Mouse (Mus musculus) CH12.LX (cell line): Measurements from ENCODE around the gene Fn3krp. TPM values are rescaled to one million over a fixed set of nuclear protein-coding genes. Genes with fewer than 3 reads are reported as not detected.

Experiments
- DNase-seq: peaks from one replicate; pipeline ENCODE4 v3.0.0-alpha.2; 2013; ENCODE audit errors: extremely low read depth
- H3K27ac ChIP-seq: 2 replicates; pipeline ENCODE4 v1.5.1; 2012; ENCODE audit warnings: low read depth, mild to moderate bottlenecking, control low read depth, moderate library complexity; ENCODE audit not compliant: insufficient read depth
- H3K27me3 ChIP-seq: replicated peaks from 2 replicates; pipeline ENCODE3; 2012; ENCODE audit warnings: inconsistent platforms
- H3K36me3 ChIP-seq, 2 experiments: replicated peaks in 1 of 2; 2 replicates each; pipeline versions ENCODE3 to v1.6.1; 2012; ENCODE audit warnings: inconsistent platforms in 1 of 2, low read length in 1 of 2, mild to moderate bottlenecking in 1 of 2, mixed read lengths in 1 of 2, moderate library complexity in 1 of 2; ENCODE audit not compliant: control insufficient read depth in 1 of 2, insufficient read depth in 1 of 2
- H3K4me1 ChIP-seq, 2 experiments: 2 replicates each; pipeline ENCODE4 v1.6.1; 2012; ENCODE audit warnings: inconsistent platforms in 1 of 2, moderate library complexity in 1 of 2; ENCODE audit not compliant: insufficient read depth in 2 of 2, control insufficient read depth in 1 of 2
- H3K4me2 ChIP-seq: 2 replicates; pipeline ENCODE4 v1.6.1; 2012; ENCODE audit warnings: low read depth, mild to moderate bottlenecking, control low read depth; ENCODE audit not compliant: poor library complexity, insufficient read depth, severe bottlenecking
- H3K4me3 ChIP-seq, 3 experiments: fragments of 150-350 bp in 1 of 3; sonication (generic) in 1 of 3; replicated peaks in 1 of 3; 2 replicates each; pipeline versions ENCODE3 to v1.5.1; 2011 to 2012; ENCODE audit warnings: low read depth in 2 of 3, low read length in 2 of 3, mild to moderate bottlenecking in 2 of 3, moderate library complexity in 2 of 3, control low read depth in 1 of 3, improper control_type of control experiment in 1 of 3, inconsistent platforms in 1 of 3, mixed read lengths in 1 of 3; ENCODE audit not compliant: poor library complexity in 1 of 3
- H3K79me2 ChIP-seq: replicated peaks from 2 replicates; pipeline ENCODE4 v1.6.1; 2012; ENCODE audit warnings: mild to moderate bottlenecking, moderate library complexity; ENCODE audit not compliant: control insufficient read depth, poor library complexity, insufficient read depth, severe bottlenecking; ENCODE audit errors: extremely low read depth
- H3K9ac ChIP-seq: 2 replicates; pipeline ENCODE4 v1.6.1; 2012; ENCODE audit warnings: low read depth, mild to moderate bottlenecking, control low read depth, moderate library complexity; ENCODE audit not compliant: insufficient read depth
- H3K9me3 ChIP-seq: replicated peaks from 2 replicates; pipeline ENCODE3; 2012; ENCODE audit warnings: low read length, inconsistent platforms, mixed read lengths
- BHLHE40 ChIP-seq: IDR thresholded peaks from 2 replicates; pipeline ENCODE4 v1.6.1; 2011; ENCODE audit warnings: mild to moderate bottlenecking, low read depth, low read length, improper control_type of control experiment
- CHD2 ChIP-seq: IDR thresholded peaks from 2 replicates; pipeline ENCODE4 v1.6.1; 2011; ENCODE audit warnings: low read length, improper control_type of control experiment
- CTCF ChIP-seq, 2 experiments: IDR thresholded peaks in 1 of 2; conservative IDR thresholded peaks in 1 of 2; 2 replicates each; pipeline ENCODE4 v1.5.1; 2011 to 2012; ENCODE audit warnings: low read depth in 2 of 2, low read length in 2 of 2, improper control_type of control experiment in 1 of 2, inconsistent platforms in 1 of 2, mild to moderate bottlenecking in 1 of 2, moderate library complexity in 1 of 2
- GABPA ChIP-seq: IDR thresholded peaks from 2 replicates; pipeline ENCODE4 v1.6.1; 2012; ENCODE audit warnings: low read depth, low read length, improper control_type of control experiment, inconsistent platforms; ENCODE audit not compliant: insufficient replicate concordance
- HCFC1 ChIP-seq: IDR thresholded peaks from 2 replicates; pipeline ENCODE4 v1.6.1; 2012; ENCODE audit warnings: low read depth, mild to moderate bottlenecking, inconsistent platforms, low read length, improper control_type of control experiment
- IRF4 ChIP-seq: IDR thresholded peaks from 2 replicates; pipeline ENCODE4 v1.6.1; 2014; ENCODE audit warnings: low read depth, mild to moderate bottlenecking, inconsistent platforms, low read length, improper control_type of control experiment
- JUND ChIP-seq: conservative IDR thresholded peaks from 2 replicates; pipeline ENCODE4 v1.6.1; 2011; ENCODE audit warnings: low read depth, low read length, improper control_type of control experiment
- MAFK ChIP-seq: IDR thresholded peaks from 2 replicates; pipeline ENCODE4 v1.6.1; 2011; ENCODE audit warnings: low read length, improper control_type of control experiment; ENCODE audit not compliant: insufficient replicate concordance
- MAZ ChIP-seq: IDR thresholded peaks from 2 replicates; pipeline ENCODE4 v1.6.1; 2012; ENCODE audit warnings: low read depth, mild to moderate bottlenecking, inconsistent platforms, low read length, improper control_type of control experiment, moderate library complexity
- MEF2A ChIP-seq: IDR thresholded peaks from 2 replicates; pipeline ENCODE4 v1.6.1; 2014; ENCODE audit warnings: low read depth, mild to moderate bottlenecking, inconsistent platforms, low read length, improper control_type of control experiment, borderline replicate concordance
- MXI1 ChIP-seq: IDR thresholded peaks from 2 replicates; pipeline ENCODE4 v1.6.1; 2011; ENCODE audit warnings: mild to moderate bottlenecking, low read depth, low read length, improper control_type of control experiment
- MYC ChIP-seq: IDR thresholded peaks from 2 replicates; pipeline ENCODE4 v1.6.1; 2011; ENCODE audit warnings: low read depth, mild to moderate bottlenecking, improper control_type of control experiment, low read length
- NELFE ChIP-seq: IDR thresholded peaks from 2 replicates; pipeline ENCODE4 v1.6.1; 2011; ENCODE audit warnings: low read depth, low read length, improper control_type of control experiment
- PAX5 ChIP-seq: IDR thresholded peaks from 2 replicates; pipeline ENCODE4 v1.6.1; 2012; ENCODE audit warnings: low read length, inconsistent platforms, mixed read lengths
- POLR2A ChIP-seq: IDR thresholded peaks from 2 replicates; pipeline ENCODE4 v1.6.1; 2011; ENCODE audit warnings: low read depth, mild to moderate bottlenecking, improper control_type of control experiment, low read length
- RCOR1 ChIP-seq: conservative IDR thresholded peaks from 2 replicates; pipeline ENCODE4 v1.6.1; 2012; ENCODE audit warnings: low read depth, mild to moderate bottlenecking, inconsistent platforms, low read length, improper control_type of control experiment
- SMC3 ChIP-seq: IDR thresholded peaks from 2 replicates; pipeline ENCODE4 v1.6.1; 2011; ENCODE audit warnings: low read depth, low read length, improper control_type of control experiment
- TCF12 ChIP-seq: IDR thresholded peaks from 2 replicates; pipeline ENCODE4 v1.6.1; 2014; ENCODE audit warnings: low read depth, mild to moderate bottlenecking, inconsistent platforms, low read length, improper control_type of control experiment
- UBTF ChIP-seq: IDR thresholded peaks from 2 replicates; pipeline ENCODE4 v1.6.1; 2012; ENCODE audit warnings: low read depth, mild to moderate bottlenecking, inconsistent platforms, low read length, improper control_type of control experiment, moderate library complexity
- USF1 ChIP-seq: IDR thresholded peaks from 2 replicates; pipeline ENCODE4 v1.6.1; 2014; ENCODE audit warnings: low read depth, mild to moderate bottlenecking, inconsistent platforms, low read length, improper control_type of control experiment
- ZC3H11A ChIP-seq: IDR thresholded peaks from 2 replicates; pipeline ENCODE4 v1.6.1; 2012; ENCODE audit warnings: low read depth, mild to moderate bottlenecking, inconsistent platforms, low read length, improper control_type of control experiment
- ZMIZ1 ChIP-seq: IDR thresholded peaks from 2 replicates; pipeline ENCODE4 v1.6.1; 2012; ENCODE audit warnings: low read depth, mild to moderate bottlenecking, inconsistent platforms, low read length, improper control_type of control experiment
- ZNF384 ChIP-seq: IDR thresholded peaks from 2 replicates; pipeline ENCODE4 v1.6.1; 2012; ENCODE audit warnings: low read depth, low read length, improper control_type of control experiment, inconsistent platforms
- dilution Hi-C: fragments of 300-500 bp; cut with MboI; formaldehyde crosslinking; loops from 2 replicates; pipeline ENCODE4 v1.14.3; 2020; ENCODE audit warnings: low sequenced_read_pairs; ENCODE audit not compliant: extremely low pct_unique_long_range_greater_than_20kb, extremely low pct_ligation_motif_present
- in situ Hi-C: fragments of 300-500 bp; cut with MboI; formaldehyde crosslinking; loops from 3 replicates; pipeline ENCODE4 v1.14.3; 2019; ENCODE audit warnings: low sequenced_read_pairs, low pct_ligation_motif_present, low pct_unique_long_range_greater_than_20kb, mixed read lengths
- polyA plus RNA-seq: library from polyadenylated mRNA; unstranded; fragments of >175 nt; gene quantifications from 2 replicates; pipeline ENCODE4 v1.2.1, GENCODE M21; 2012; ENCODE audit warnings: low read depth; ENCODE audit not compliant: insufficient read length
- total RNA-seq, 2 experiments: library from RNA; depleted of rRNA; stranded (reverse); fragments of 300-350 nt in 1 of 2; fragments of >200 nt in 1 of 2; gene quantifications; 2 replicates each; pipeline ENCODE4 v1.2.3; 2012 to 2014

The Fn3krp gene
- total and polyA plus RNA-seq, 3 experiments, result 3.6 to 11.2 (median 9.8) TPM

- Histone ChIP-seq H3K36me3 (no peaks in the 10 kb centered on the region), H3K4me2 (no peak overlapping the region), H3K27ac (no peak overlapping the region), H3K79me2 (no peaks in the 10 kb centered on the region), H3K27me3 (peaks cover 45% of the 10 kb centered on the region), H3K4me3 (no peak overlapping the region), H3K9me3 (no peaks in the 10 kb centered on the region), H3K9ac (no peak overlapping the region), H3K4me1 (no peaks in the 10 kb centered on the region)
- dilution Hi-C loops (no loop called here), in situ Hi-C loops (no loop called here)
- TF ChIP-seq JUND, result no peak
- TF ChIP-seq SMC3, result no peak
- no peak for TF ChIP-seq TCF12
- no peak for TF ChIP-seq POLR2A
- no peak for TF ChIP-seq ZC3H11A
- TF ChIP-seq ZNF384, result no peak
- TF ChIP-seq CTCF (conservative IDR thresholded peaks at IDR 0.05 in 1 of 2, IDR thresholded peaks at IDR 0.05 in 1 of 2; ENCODE audit: low read depth in 2 of 2, low read length in 2 of 2), result no peak
- no peak for TF ChIP-seq MAFK
- TF ChIP-seq MYC, result no peak
- TF ChIP-seq ZMIZ1, result no peak
- no peak for TF ChIP-seq MXI1
- no peak for TF ChIP-seq HCFC1
- no peak for TF ChIP-seq PAX5
- TF ChIP-seq RCOR1, result no peak
- no peak for TF ChIP-seq MEF2A
- TF ChIP-seq GABPA, result no peak
- TF ChIP-seq MAZ, result no peak
- no peak for DNase-seq
These were observed 20.9 kb downstream of the Fn3krp start for GRCm38 (mm10) chr11:121442076-121442475.

- H3K9ac ChIP-seq, result peak overlapping the region; percentile 16; the same call in 1 of the 2 replicates
- no peak for DNase-seq
- peak overlapping the region; percentile 40 to 81 (median 47) for H3K4me3 ChIP-seq
- peak overlapping the region; percentile 68 for H3K4me2 ChIP-seq
- H3K4me1 ChIP-seq, result peaks cover 9 to 24% of the 10 kb centered on the region in 2 experiments
- in situ Hi-C loops (no loop called here), dilution Hi-C loops (no loop called here)
- peaks cover 21% of the 10 kb centered on the region for H3K27me3 ChIP-seq
- no peaks in the 10 kb centered on the region for H3K9me3 ChIP-seq
- peaks cover 8 to 21% of the 10 kb centered on the region in 2 experiments for H3K36me3 ChIP-seq
- no peak for TF ChIP-seq CHD2
- no peak for TF ChIP-seq MEF2A
- no peak for TF ChIP-seq USF1
- no peak for TF ChIP-seq NELFE
- no peak for TF ChIP-seq BHLHE40
- TF ChIP-seq UBTF, result no peak
- no peak for TF ChIP-seq IRF4
- no peak for TF ChIP-seq ZNF384
- H3K79me2 ChIP-seq, result peaks cover 6% of the 10 kb centered on the region; the same call in 1 of the 2 replicates
- H3K27ac ChIP-seq, result no peak overlapping the region
These were observed 30.1 kb downstream of the Fn3krp start for GRCm38 (mm10) chr11:121451216-121451726.
